Mouse (Mus musculus) forebrain, embryonic 10.5 days (tissue): ENCODE results near the gene Pgc. TPM values are rescaled to one million over a fixed set of nuclear protein-coding genes. Genes with fewer than 3 reads are reported as not detected.

Experiments
- DNase-seq: peaks from one replicate; pipeline ENCODE4 v3.0.0-alpha.2; 2017; ENCODE audit warnings: low spot score; ENCODE audit errors: extremely low spot score
- H3K27ac ChIP-seq: fragments of 300-500 bp; sonication (generic); 2 replicates; pipeline ENCODE4 v1.5.1; 2016; ENCODE audit warnings: mild to moderate bottlenecking
- H3K27me3 ChIP-seq: fragments of 300-500 bp; sonication (generic); 2 replicates; pipeline ENCODE4 v1.6.1; 2016; ENCODE audit warnings: mild to moderate bottlenecking; ENCODE audit not compliant: poor library complexity, severe bottlenecking
- H3K36me3 ChIP-seq: fragments of 300-500 bp; sonication (generic); replicated peaks from 2 replicates; pipeline ENCODE4 v1.6.1; 2016; ENCODE audit warnings: mild to moderate bottlenecking, moderate library complexity
- H3K4me1 ChIP-seq: fragments of 300-500 bp; sonication (generic); 2 replicates; pipeline ENCODE4 v1.6.1; 2016
- H3K4me3 ChIP-seq: fragments of 300-500 bp; sonication (generic); 2 replicates; pipeline ENCODE4 v1.5.1; 2016; ENCODE audit warnings: mild to moderate bottlenecking, moderate library complexity
- H3K9me3 ChIP-seq: fragments of 300-500 bp; sonication (generic); 2 replicates; pipeline ENCODE4 v1.6.1; 2016; ENCODE audit warnings: mild to moderate bottlenecking, moderate library complexity
- WGBS: fragments of 180-500 bp; shearing (Covaris S2); methylation state at CpG from one replicate; pipeline ENCODE4 v1.1.7; 2016; 5-methylcytosine and 5-hydroxymethylcytosine counted together
- polyA plus RNA-seq: library from polyadenylated mRNA; unstranded; fragments of >200 nt; fragmentation: Nextera tagmentation; extraction: Ambion mirVana; gene quantifications from 2 replicates; pipeline ENCODE4 v1.2.1, GENCODE M21; 2016

Pgc gene
- polyA plus RNA-seq, 1 experiment from 2014 or later: not detected

GRCm38 (mm10) chr17:47744746-47745368, 18.2 kb downstream of the Pgc start:
- DNase-seq: no peak
- Histone ChIP-seq H3K9me3 (peaks cover 4% of the 10 kb centered on the region; the same call in 1 of the 2 replicates), H3K27ac (no peak overlapping the region), H3K36me3 (no peaks in the 10 kb centered on the region), H3K4me1 (peaks cover 5% of the 10 kb centered on the region), H3K27me3 (peaks cover 21% of the 10 kb centered on the region), H3K4me3 (no peak overlapping the region)
- 87% methylated on average over 10 of the region's 10 CpGs for WGBS

- Histone ChIP-seq H3K4me1 (0 out of 2 replicates have a peak, but pooled peaks cover 4% of the 10 kb centered on the region), H3K36me3 (no peaks in the 10 kb centered on the region), H3K27ac (0 out of 2 replicates have a peak overlapping the region, but pooled peaks have one; percentile 21), H3K27me3 (no peaks in the 10 kb centered on the region), H3K9me3 (peaks cover 4% of the 10 kb centered on the region; the same call in 1 of the 2 replicates), H3K4me3 (no peak overlapping the region)
- DNase-seq: no peak
- WGBS: 78% methylated on average over 14 of the region's 14 CpGs
Measured at GRCm38 (mm10) chr17:47748791-47749553, 22.3 kb downstream of the Pgc start.

GRCm38 (mm10) chr17:47749626-47750025, 23.0 kb downstream of the Pgc start:
- no peak overlapping the region for H3K4me3 ChIP-seq
- H3K36me3 ChIP-seq: no peaks in the 10 kb centered on the region
- 0 out of 2 replicates have a peak, but pooled peaks cover 4% of the 10 kb centered on the region for H3K4me1 ChIP-seq
- H3K27ac ChIP-seq: no peak overlapping the region
- H3K9me3 ChIP-seq: peaks cover 4% of the 10 kb centered on the region; the same call in 1 of the 2 replicates
- WGBS: 78% methylated on average over 3 of the region's 3 CpGs
- DNase-seq: no peak
- H3K27me3 ChIP-seq: no peaks in the 10 kb centered on the region

- Histone ChIP-seq H3K27me3 (no peaks in the 10 kb centered on the region), H3K36me3 (no peaks in the 10 kb centered on the region), H3K4me3 (no peak overlapping the region), H3K27ac (no peak overlapping the region), H3K9me3 (no peaks in the 10 kb centered on the region), H3K4me1 (0 out of 2 replicates have a peak, but pooled peaks cover 4% of the 10 kb centered on the region)
- DNase-seq: no peak
- WGBS: 64% methylated on average over 6 of the region's 6 CpGs
Measured at GRCm38 (mm10) chr17:47750101-47750500, 23.5 kb downstream of the Pgc start.

GRCm38 (mm10) chr17:47751811-47752210, 25.2 kb downstream of the Pgc start:
- DNase-seq: no peak
- H3K4me3 ChIP-seq: no peak overlapping the region
- H3K27me3 ChIP-seq: no peaks in the 10 kb centered on the region
- peaks cover 9% of the 10 kb centered on the region; the same call in 1 of the 2 replicates for H3K4me1 ChIP-seq
- H3K27ac ChIP-seq: no peak overlapping the region
- no peaks in the 10 kb centered on the region for H3K36me3 ChIP-seq
- no peaks in the 10 kb centered on the region for H3K9me3 ChIP-seq
- 77% methylated on average over 5 of the region's 5 CpGs for WGBS

- DNase-seq: no peak
- no peaks in the 10 kb centered on the region for H3K36me3 ChIP-seq
- no peak overlapping the region for H3K27ac ChIP-seq
- H3K9me3 ChIP-seq: no peaks in the 10 kb centered on the region
- WGBS: 90% methylated on average over 8 of the region's 8 CpGs
- peaks cover 11% of the 10 kb centered on the region; the same call in 1 of the 2 replicates for H3K4me1 ChIP-seq
- H3K27me3 ChIP-seq: no peaks in the 10 kb centered on the region
- H3K4me3 ChIP-seq: no peak overlapping the region
Measured at GRCm38 (mm10) chr17:47753130-47753775, 26.6 kb downstream of the Pgc start.

- no peak for DNase-seq
- H3K27ac ChIP-seq: no peak overlapping the region
- H3K27me3 ChIP-seq: no peaks in the 10 kb centered on the region
- peaks cover 11% of the 10 kb centered on the region; the same call in 1 of the 2 replicates for H3K4me1 ChIP-seq
- H3K36me3 ChIP-seq: no peaks in the 10 kb centered on the region
- WGBS: 79% methylated on average over 10 of the region's 13 CpGs
- no peak overlapping the region for H3K4me3 ChIP-seq
- no peaks in the 10 kb centered on the region for H3K9me3 ChIP-seq
Measured at GRCm38 (mm10) chr17:47754246-47754645, 27.6 kb downstream of the Pgc start.

GRCm38 (mm10) chr17:47756366-47756765, 29.7 kb downstream of the Pgc start:
- no peak overlapping the region for H3K27ac ChIP-seq
- H3K27me3 ChIP-seq: peaks cover 3% of the 10 kb centered on the region; the same call in 1 of the 2 replicates
- DNase-seq: no peak
- 31% methylated on average over 6 of the region's 6 CpGs for WGBS
- H3K4me1 ChIP-seq: peaks cover 7% of the 10 kb centered on the region
- H3K9me3 ChIP-seq: no peaks in the 10 kb centered on the region
- no peak overlapping the region for H3K4me3 ChIP-seq
- no peaks in the 10 kb centered on the region for H3K36me3 ChIP-seq

- Histone ChIP-seq H3K4me1 (peaks cover 7% of the 10 kb centered on the region), H3K9me3 (no peaks in the 10 kb centered on the region), H3K27me3 (peaks cover 3% of the 10 kb centered on the region; the same call in 1 of the 2 replicates), H3K36me3 (no peaks in the 10 kb centered on the region), H3K27ac (no peak overlapping the region), H3K4me3 (no peak overlapping the region)
- 88% methylated on average over 7 of the region's 7 CpGs for WGBS
- no peak for DNase-seq
Measured at GRCm38 (mm10) chr17:47757056-47757610, 30.5 kb downstream of the Pgc start.

- DNase-seq: no peak
- Histone ChIP-seq H3K27ac (no peak overlapping the region), H3K36me3 (no peaks in the 10 kb centered on the region), H3K27me3 (peaks cover 3% of the 10 kb centered on the region; the same call in 1 of the 2 replicates), H3K9me3 (no peaks in the 10 kb centered on the region), H3K4me1 (peaks cover 13% of the 10 kb centered on the region), H3K4me3 (no peak overlapping the region)
- 72% methylated on average over 15 of the region's 15 CpGs for WGBS
Measured at GRCm38 (mm10) chr17:47759702-47760410, 33.2 kb downstream of the Pgc start.

GRCm38 (mm10) chr17:47762028-47762427, 35.4 kb downstream of the Pgc start:
- 83% methylated on average over 7 of the region's 7 CpGs for WGBS
- peaks cover 4% of the 10 kb centered on the region; the same call in 1 of the 2 replicates for H3K27me3 ChIP-seq
- peaks cover 6% of the 10 kb centered on the region for H3K4me1 ChIP-seq
- no peak for DNase-seq
- H3K27ac ChIP-seq: no peak overlapping the region
- H3K9me3 ChIP-seq: no peaks in the 10 kb centered on the region
- no peaks in the 10 kb centered on the region for H3K36me3 ChIP-seq
- H3K4me3 ChIP-seq: no peak overlapping the region
